Mouse (Mus musculus) G1E-ER4 (cell line): ENCODE data around the gene Fstl3. TPM values are rescaled to one million over a fixed set of nuclear protein-coding genes. Genes with fewer than 3 reads are reported as not detected.

ENCODE experiments used
- GATA1 ChIP-seq: IDR thresholded peaks from one replicate; pipeline ENCODE4 v1.8.0; 2012; ENCODE audit warnings: low read length, inconsistent platforms
- polyA plus RNA-seq: library from polyadenylated mRNA; stranded (reverse); fragments of >175 nt; gene quantifications from 2 replicates; pipeline ENCODE4 v1.2.3, GENCODE M21; 2012

Gene Fstl3
- polyA plus RNA-seq, 1 experiment, result 0.11 TPM

GRCm38 (mm10) chr10:79748496-79748895 lies 28.6 kb upstream of the Fstl3 start:
- no peak for TF ChIP-seq GATA1

- TF ChIP-seq GATA1, result no peak
Observed at GRCm38 (mm10) chr10:79754856-79755516, 22.1 kb upstream of the Fstl3 start, which contains the start of gene Fgf22. TSS of gene Fgf22 (plus strand) at chr10:79755076.

- TF ChIP-seq GATA1, result no peak
Observed at GRCm38 (mm10) chr10:79755854-79756253, 21.2 kb upstream of the Fstl3 start.

GRCm38 (mm10) chr10:79756660-79757059 lies 20.4 kb upstream of the Fstl3 start:
- no peak for TF ChIP-seq GATA1

GRCm38 (mm10) chr10:79760603-79761143 lies 16.4 kb upstream of the Fstl3 start:
- TF ChIP-seq GATA1, result no peak

- no peak for TF ChIP-seq GATA1
Observed at GRCm38 (mm10) chr10:79762875-79763274, 14.2 kb upstream of the Fstl3 start.

- no peak for TF ChIP-seq GATA1
Observed at GRCm38 (mm10) chr10:79764234-79764633, 12.8 kb upstream of the Fstl3 start.

- TF ChIP-seq GATA1, result no peak
Observed at GRCm38 (mm10) chr10:79765228-79765745, 11.8 kb upstream of the Fstl3 start.

GRCm38 (mm10) chr10:79766001-79766507 lies 11.0 kb upstream of the Fstl3 start:
- TF ChIP-seq GATA1, result no peak

GRCm38 (mm10) chr10:79766508-79767325 lies 10.4 kb upstream of the Fstl3 start, which contains the start of gene Rnf126:
TSS of gene Rnf126 (minus strand) at chr10:79766952.
- no peak for TF ChIP-seq GATA1

- no peak for TF ChIP-seq GATA1
Observed at GRCm38 (mm10) chr10:79767372-79768244, 9.5 kb upstream of the Fstl3 start.

GRCm38 (mm10) chr10:79768400-79768799 lies 8.7 kb upstream of the Fstl3 start:
- TF ChIP-seq GATA1, result no peak

- TF ChIP-seq GATA1, result no peak
Observed at GRCm38 (mm10) chr10:79769329-79769728, 7.7 kb upstream of the Fstl3 start.

- TF ChIP-seq GATA1, result no peak
Observed at GRCm38 (mm10) chr10:79772320-79772719, 4.8 kb upstream of the Fstl3 start.

- TF ChIP-seq GATA1, result no peak
Observed at GRCm38 (mm10) chr10:79773208-79773607, 3.9 kb upstream of the Fstl3 start.
